Mouse (Mus musculus): ENCODE measurements around the gene Rgs7. TPM values are rescaled to one million over a fixed set of nuclear protein-coding genes. Genes with fewer than 3 reads are reported as not detected.

Gene Rgs7
- total and polyA plus RNA-seq, 3 experiments = not detected

DNA sequence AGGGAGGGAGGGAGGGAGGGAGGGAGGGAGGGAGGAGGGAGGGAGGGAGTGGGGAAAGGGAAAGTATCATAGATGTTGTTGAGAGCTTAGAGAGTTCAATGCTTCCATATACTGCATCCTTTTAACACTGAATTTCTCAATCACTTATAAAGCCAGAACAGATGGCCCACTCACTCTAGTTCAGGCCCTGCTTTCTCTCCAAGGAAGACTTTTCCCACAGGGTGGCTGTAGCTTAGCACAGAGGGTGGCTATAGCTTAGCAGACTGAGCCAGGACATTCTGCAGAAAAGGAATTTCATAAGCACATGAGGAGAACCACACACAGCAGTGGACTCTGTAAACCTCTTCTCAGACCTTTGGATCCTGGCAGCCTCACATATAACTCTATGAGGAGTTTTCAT, 119.7 kb downstream of the Rgs7 start:
- Histone ChIP-seq H3K27ac (ENCODE audit: control insufficient read depth, low read depth, low read length) (no peak overlapping the region), H3K4me3 (ENCODE audit: control insufficient read depth in 1 of 2, insufficient read depth in 1 of 2, low read depth in 2 of 2, low read length in 2 of 2) (no peak overlapping the region), H3K9ac (ENCODE audit: control insufficient read depth, low read depth, low read length, poor library complexity, severe bottlenecking) (no peak overlapping the region), H3K9me3 (replicated peaks; ENCODE audit: insufficient read depth, low read length) (no peaks in the 10 kb centered on the region), H3K79me2 (ENCODE audit: control insufficient read depth, insufficient read depth, low read length, poor library complexity) (no peaks in the 10 kb centered on the region), H3K36me3 (ENCODE audit: control insufficient read depth in 1 of 2, insufficient read depth in 2 of 2, low read length in 2 of 2) (no peaks in the 10 kb centered on the region), H3K4me1 (ENCODE audit: control insufficient read depth in 1 of 2, insufficient read depth in 2 of 2, low read length in 2 of 2) (no peaks in the 10 kb centered on the region), H3K27me3 (ENCODE audit: control insufficient read depth in 1 of 2, insufficient read depth in 2 of 2, low read length in 2 of 2) (no peaks in the 10 kb centered on the region)
- no peak for DNase-seq (ENCODE audit: low read depth, low spot score)
- TF ChIP-seq TBP (IDR thresholded peaks at IDR 0.05; ENCODE audit: low read depth, low read length) (no peak), GATA1 (IDR thresholded peaks at IDR 0.05; ENCODE audit: low read depth, low read length) (no peak), SIN3A (IDR thresholded peaks at IDR 0.05; ENCODE audit: low read length) (no peak), NRF1 (IDR thresholded peaks at IDR 0.05; ENCODE audit: insufficient read depth, low read depth, low read length, poor library complexity, severe bottlenecking) (no peak), TCF12 (IDR thresholded peaks at IDR 0.05; ENCODE audit: low read depth, low read length) (no peak), CTCF (IDR thresholded peaks at IDR 0.05 in 2 of 3, conservative IDR thresholded peaks at IDR 0.05 in 1 of 3; ENCODE audit: control insufficient read depth in 1 of 3, insufficient read depth in 1 of 3, low read depth in 2 of 3, low read length in 3 of 3, poor library complexity in 1 of 3, severe bottlenecking in 1 of 3) (no peak), USF1 (IDR thresholded peaks at IDR 0.05; ENCODE audit: low read depth, low read length) (no peak), RCOR1 (IDR thresholded peaks at IDR 0.05; ENCODE audit: low read depth, low read length) (no peak), MXI1 (IDR thresholded peaks at IDR 0.05; ENCODE audit: low read depth, low read length) (no peak), GABPA (IDR thresholded peaks at IDR 0.05; ENCODE audit: low read depth, low read length) (no peak), USF2 (IDR thresholded peaks at IDR 0.05; ENCODE audit: borderline replicate concordance in 1 of 2, insufficient read depth in 1 of 2, low read depth in 1 of 2, low read length in 2 of 2) (no peak), ELF1 (IDR thresholded peaks at IDR 0.05; ENCODE audit: low read depth, low read length) (no peak), KAT2A (conservative IDR thresholded peaks at IDR 0.05; ENCODE audit: low read depth, low read length) (no peak), NELFE (IDR thresholded peaks at IDR 0.05; ENCODE audit: low read depth, low read length) (no peak), MAFK (IDR thresholded peaks at IDR 0.05; ENCODE audit: borderline replicate concordance, low read depth, low read length) (no peak), ZMIZ1 (IDR thresholded peaks at IDR 0.05; ENCODE audit: low read depth, low read length) (no peak), POLR2AphosphoS2 (IDR thresholded peaks at IDR 0.05; ENCODE audit: low read length) (no peak), ZKSCAN1 (IDR thresholded peaks at IDR 0.05; ENCODE audit: low read depth, low read length) (no peak)

DNA sequence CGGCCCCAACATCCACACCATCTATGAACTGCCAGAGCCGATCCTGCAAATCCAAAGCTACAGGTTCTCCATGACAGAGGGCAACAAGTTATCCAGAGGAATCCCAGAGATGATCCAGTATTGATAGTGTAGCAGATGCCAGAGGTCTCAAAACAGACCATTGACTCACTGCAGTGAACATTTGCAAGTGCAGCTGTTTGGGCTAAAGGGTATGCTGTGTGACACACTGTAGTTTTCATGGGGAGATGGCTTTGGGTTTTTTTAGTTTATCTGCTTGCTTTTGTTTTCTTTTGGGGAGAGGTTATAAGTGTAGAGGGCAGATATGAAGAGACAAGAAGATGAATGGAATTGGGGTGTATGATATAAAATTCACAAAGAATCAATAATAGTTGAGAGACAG, 124.2 kb downstream of the Rgs7 start:
- no peaks in the 10 kb centered on the region for H3K36me3 ChIP-seq (ENCODE audit: control insufficient read depth in 1 of 2, insufficient read depth in 2 of 2, low read length in 2 of 2)
- DNase-seq (ENCODE audit: low read depth, low spot score) = no peak
- no peaks in the 10 kb centered on the region for H3K9me3 ChIP-seq (replicated peaks; ENCODE audit: insufficient read depth, low read length)
- H3K27ac ChIP-seq (ENCODE audit: control insufficient read depth, low read depth, low read length) = no peak overlapping the region
- H3K4me3 ChIP-seq (ENCODE audit: control insufficient read depth in 1 of 2, insufficient read depth in 1 of 2, low read depth in 2 of 2, low read length in 2 of 2) = no peak overlapping the region
- TF ChIP-seq USF2 (IDR thresholded peaks at IDR 0.05; ENCODE audit: borderline replicate concordance in 1 of 2, insufficient read depth in 1 of 2, low read depth in 1 of 2, low read length in 2 of 2) = no peak
- H3K79me2 ChIP-seq (ENCODE audit: control insufficient read depth, insufficient read depth, low read length, poor library complexity) = no peaks in the 10 kb centered on the region
- H3K27me3 ChIP-seq (ENCODE audit: control insufficient read depth in 1 of 2, insufficient read depth in 2 of 2, low read length in 2 of 2) = no peaks in the 10 kb centered on the region
- no peak overlapping the region for H3K9ac ChIP-seq (ENCODE audit: control insufficient read depth, low read depth, low read length, poor library complexity, severe bottlenecking)
- H3K4me1 ChIP-seq (ENCODE audit: control insufficient read depth in 1 of 2, insufficient read depth in 2 of 2, low read length in 2 of 2) = no peaks in the 10 kb centered on the region

Data from MEL (cell line).